Mouse (Mus musculus): ENCODE measurements at regions not wholly inside any gene's neighbourhood (a gene's known extent, or its start where the extent isn't known, plus 50 kb on each side); places are given as distances from the start of the nearest gene placed in this dataset.
"Not testable (repeated sequence)": the region's sequence is repeated elsewhere in the genome, so short reads cannot be mapped to it uniquely, and the experiment has no call there.

GRCm38 (mm10) chr3:40425183-40425844 is 105.8 kb upstream of the Intu start:
- ATAC-seq (replicated peaks; ENCODE audit: poor library complexity, severe bottlenecking): not testable (repeated sequence)

- ATAC-seq (replicated peaks; ENCODE audit: poor library complexity, severe bottlenecking): no peak
Measured at GRCm38 (mm10) chr3:40426070-40426469, 105.0 kb upstream of the Intu start.

DNA sequence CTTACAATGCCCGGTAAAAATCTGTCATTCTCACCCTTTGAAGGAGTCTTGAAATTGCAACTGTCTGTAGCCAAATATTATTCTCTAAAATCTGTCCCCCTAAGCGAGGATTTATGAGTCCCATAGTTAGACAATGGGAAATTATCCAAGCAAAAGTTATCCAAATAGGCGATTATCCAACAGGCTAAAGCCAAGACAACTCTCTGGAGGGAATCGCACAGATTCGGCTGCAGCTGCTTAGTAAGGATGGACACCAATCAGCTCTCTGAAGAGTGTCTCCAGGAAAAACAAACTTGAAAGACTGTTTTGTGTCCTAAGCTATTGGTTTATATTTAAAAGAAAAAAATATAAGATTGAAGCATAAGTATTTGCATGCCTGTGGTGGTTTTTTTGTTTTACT is 103.1 kb upstream of the Intu start:
- no peak for ATAC-seq (replicated peaks; ENCODE audit: poor library complexity, severe bottlenecking)

GRCm38 (mm10) chr3:40438251-40438650 is 92.8 kb upstream of the Intu start:
- ATAC-seq (replicated peaks; ENCODE audit: poor library complexity, severe bottlenecking): no peak

- peak; percentile 84 for ATAC-seq (replicated peaks; ENCODE audit: poor library complexity, severe bottlenecking)
Measured at GRCm38 (mm10) chr3:40441092-40442036, 89.7 kb upstream of the Intu start.

GRCm38 (mm10) chr3:40443788-40444595 is 87.1 kb upstream of the Intu start:
- peak; percentile 47 for ATAC-seq (replicated peaks; ENCODE audit: poor library complexity, severe bottlenecking)

DNA sequence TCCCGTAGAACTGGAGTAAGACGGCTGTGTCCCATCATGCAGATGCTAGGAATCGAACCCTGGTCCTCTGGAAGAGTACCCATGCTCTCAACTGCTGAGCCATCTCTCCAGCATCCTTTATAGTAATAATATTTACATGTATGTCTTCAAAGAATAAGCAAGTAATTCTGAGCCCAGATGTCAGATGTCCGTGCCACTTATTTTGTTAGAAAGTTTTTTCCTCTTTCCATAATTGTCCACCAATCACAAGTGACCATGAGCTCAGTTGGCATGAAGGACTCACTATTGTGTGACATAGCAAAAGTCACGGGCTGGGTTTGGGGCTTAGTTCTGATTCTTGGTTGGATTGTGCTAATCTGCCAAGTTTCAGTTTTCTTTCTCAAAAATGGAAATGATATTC is 78.1 kb upstream of the Intu start:
- ATAC-seq (replicated peaks; ENCODE audit: poor library complexity, severe bottlenecking): no peak

DNA sequence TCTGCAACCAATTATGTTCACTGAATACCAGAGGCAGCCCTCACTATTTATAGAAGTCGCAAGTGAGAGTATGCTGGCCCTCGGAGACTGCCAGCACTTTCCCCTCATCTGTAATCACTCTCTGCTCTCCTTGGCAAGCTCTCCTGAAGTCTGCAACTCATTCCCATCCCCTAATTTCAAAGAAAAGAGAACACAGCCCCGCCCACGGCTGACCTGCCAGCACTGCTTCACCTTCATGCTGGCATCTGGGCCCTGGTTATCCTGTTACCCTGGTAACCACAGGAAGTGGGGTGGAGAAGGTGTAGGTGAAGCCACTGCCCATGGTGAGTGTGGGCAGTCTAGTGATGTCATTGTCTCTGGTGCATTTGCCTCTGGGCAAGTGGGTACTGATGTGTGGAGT is 77.5 kb upstream of the Intu start:
- ATAC-seq (replicated peaks; ENCODE audit: poor library complexity, severe bottlenecking): no peak

DNA sequence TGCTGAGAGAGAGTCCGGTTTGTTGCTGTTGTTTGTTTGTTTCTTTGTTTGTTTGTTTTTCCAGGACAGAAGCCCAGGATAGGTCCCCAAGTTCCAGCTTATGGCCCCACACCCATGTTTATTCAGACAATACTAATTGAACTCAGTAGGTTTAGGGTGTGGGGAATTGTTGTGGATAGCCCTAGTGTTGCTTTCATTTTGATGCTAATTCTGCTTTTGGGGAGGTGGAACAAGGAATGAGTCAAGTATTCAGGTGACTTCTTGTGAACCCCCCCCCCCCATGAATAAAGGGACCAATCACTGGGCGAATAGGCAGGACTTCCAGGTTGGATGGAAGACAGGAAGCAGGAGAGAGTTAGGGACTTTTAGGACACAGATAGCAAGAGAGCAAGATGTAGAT is 75.0 kb upstream of the Intu start:
- no peak for ATAC-seq (replicated peaks; ENCODE audit: poor library complexity, severe bottlenecking)

GRCm38 (mm10) chr3:40458490-40458889 is 72.6 kb upstream of the Intu start:
- ATAC-seq (replicated peaks; ENCODE audit: poor library complexity, severe bottlenecking): no peak

DNA sequence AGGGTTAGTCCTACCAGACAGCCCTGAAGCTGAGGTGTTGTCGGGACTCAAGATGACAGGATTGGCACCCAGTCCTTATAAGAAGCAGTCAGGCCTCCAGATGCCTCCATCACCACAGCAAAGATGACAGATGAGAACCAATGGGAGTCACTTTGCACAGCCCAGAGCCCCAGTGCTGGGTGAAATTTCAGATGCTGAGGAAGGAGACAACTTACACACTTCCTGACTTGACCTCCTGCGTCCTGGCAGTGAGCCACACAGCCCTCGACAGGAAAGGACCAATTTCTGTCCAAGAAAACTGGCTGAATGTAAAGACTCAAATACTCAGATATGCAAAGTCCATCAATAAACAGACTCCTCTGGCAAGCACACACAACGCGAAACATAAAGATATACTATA is 67.6 kb upstream of the Intu start:
- no peak for ATAC-seq (replicated peaks; ENCODE audit: poor library complexity, severe bottlenecking)

DNA sequence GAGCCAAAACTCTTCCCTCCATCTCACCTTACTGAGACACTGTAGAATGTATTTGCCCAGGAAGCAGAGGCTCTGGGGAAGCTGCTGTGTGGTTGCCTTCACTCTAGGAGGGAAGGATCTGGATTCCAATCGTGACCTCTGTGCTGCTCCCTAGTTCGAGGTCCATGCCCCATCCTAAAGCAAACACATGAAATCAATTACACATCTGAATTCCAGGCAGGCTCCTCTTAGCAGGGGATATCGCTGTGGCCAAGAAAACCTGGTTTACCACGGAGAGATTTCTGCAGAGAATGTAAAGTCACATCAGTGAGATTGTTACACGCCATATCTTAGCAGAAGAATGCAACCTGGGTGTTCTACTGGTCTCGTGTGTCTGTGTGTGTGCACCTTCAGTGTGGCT is 61.0 kb upstream of the Intu start:
- ATAC-seq (replicated peaks; ENCODE audit: poor library complexity, severe bottlenecking): no peak

DNA sequence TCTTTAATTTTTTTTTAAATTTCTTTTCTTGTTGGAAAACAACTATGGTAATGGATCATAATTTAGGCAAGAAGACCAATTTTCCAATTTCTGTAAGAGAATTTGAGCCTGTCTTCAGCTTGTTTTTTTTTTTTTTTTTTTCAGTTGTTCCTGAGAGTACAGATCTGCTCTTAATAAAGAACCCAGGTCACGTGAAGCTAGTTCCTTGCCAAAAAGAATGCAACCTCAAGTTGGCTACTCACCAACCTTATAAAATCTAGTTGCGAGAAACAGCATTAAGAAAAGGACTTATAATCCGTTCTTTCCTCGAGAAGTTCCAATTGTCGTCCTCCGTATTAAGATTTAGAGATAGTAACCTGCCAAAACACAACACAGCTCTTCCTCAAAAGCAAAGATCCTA is 58.3 kb upstream of the Intu start:
- ATAC-seq (replicated peaks; ENCODE audit: poor library complexity, severe bottlenecking): no peak

GRCm38 (mm10) chr3:40480258-40480951 is 50.7 kb upstream of the Intu start:
- ATAC-seq (replicated peaks; ENCODE audit: poor library complexity, severe bottlenecking): peak; percentile 52; the same call in 1 of the 2 replicates

Measured in granulocyte monocyte progenitor cell, adult 5-6 weeks (primary cell).